Mouse (Mus musculus) right cerebral cortex, postnatal 14 days (tissue): ENCODE measurements around the gene Vkorc1.

Experiments
- DNase-seq: peaks from one replicate; pipeline ENCODE4 v3.0.0; 2022

Vkorc1 gene

GRCm38 (mm10) chr7:127875627-127876001 is 19.8 kb downstream of the Vkorc1 start:
- DNase-seq = peak; percentile 91

- DNase-seq = no peak
Measured at GRCm38 (mm10) chr7:127874812-127875626, 20.4 kb downstream of the Vkorc1 start.

- DNase-seq = no peak
Measured at GRCm38 (mm10) chr7:127870136-127870821, 25.1 kb downstream of the Vkorc1 start.

GRCm38 (mm10) chr7:127869149-127869810 is 26.1 kb downstream of the Vkorc1 start:
- DNase-seq = no peak

- DNase-seq = no peak
Measured at GRCm38 (mm10) chr7:127867641-127868040, 27.8 kb downstream of the Vkorc1 start.

- DNase-seq = no peak
Measured at GRCm38 (mm10) chr7:127866434-127866833, 29.0 kb downstream of the Vkorc1 start.

- DNase-seq = no peak
Measured at GRCm38 (mm10) chr7:127858258-127858657, 37.2 kb downstream of the Vkorc1 start.

- DNase-seq = no peak
Measured at GRCm38 (mm10) chr7:127850906-127851305, 44.5 kb downstream of the Vkorc1 start.

GRCm38 (mm10) chr7:127849973-127850875 is 45.2 kb downstream of the Vkorc1 start:
- DNase-seq = no peak
